9 mouse cellular contexts compared by ENCODE assay signal in genomic region chr9:100506652-100507051, GRCm38 (mm10). TPM values are rescaled to one million over a fixed set of nuclear protein-coding genes. Genes with fewer than 3 reads are reported as not detected.
DNase-seq lines count a peak whose midpoint lies in the region; ATAC-seq lines count a peak whose summit lies in the region.
"Had no signal": no experiment of that assay in that cellular context is flagged by ENCODE, and none has a peak within 500 bp of the region (broad histone marks: within the 10 kb centered on the region; RNA-seq: fewer than 3 reads in every experiment).

No protein-coding gene starts in this region.

- ATAC-seq in lung, embryonic 16.5 days (ENCODE audit: low read depth), result peak; percentile 51; the same call in 1 of the 2 replicates
- ATAC-seq in hindbrain, embryonic 14.5 days (ENCODE audit: low FRiP score), result no peak

- no peak overlapping the region for H3K27ac ChIP-seq in lung, embryonic 16.5 days (ENCODE audit: low read length)
- no peak overlapping the region for H3K27ac ChIP-seq in hindbrain, embryonic 14.5 days
- H3K27ac ChIP-seq: hindbrain, embryonic 12.5 days had no signal

- no peaks in the 10 kb centered on the region for H3K9me3 ChIP-seq in lung, embryonic 16.5 days (ENCODE audit: control insufficient read depth, low read length)
- H3K9me3 ChIP-seq in hindbrain, embryonic 14.5 days (ENCODE audit: control insufficient read depth, low read length), result no peaks in the 10 kb centered on the region
- H3K9me3 ChIP-seq: hindbrain, embryonic 12.5 days had no signal

- WGBS in lung, embryonic 16.5 days, result 25% methylated on average over 2 of the region's 2 CpGs
- 75% methylated on average over 2 of the region's 2 CpGs for WGBS in hindbrain, embryonic 14.5 days

- no peak overlapping the region for H3K4me2 ChIP-seq in lung, embryonic 16.5 days (ENCODE audit: low read depth, low read length)
- H3K4me2 ChIP-seq in hindbrain, embryonic 14.5 days (replicated peaks), result no peak overlapping the region
- H3K4me2 ChIP-seq: hindbrain, embryonic 12.5 days had no signal

- DNase-seq in 3T3-L1 (ENCODE audit: low read depth, low spot score) (peak; percentile 21), adipocyte (ENCODE audit: low spot score) (peak; percentile 88)
- DNase-seq in heart, postnatal 14 days, result peak; percentile 62 to 77
- DNase-seq in thymus, postnatal 14 days, result no peak
- DNase-seq in hindbrain, embryonic 14.5 days (ENCODE audit: low spot score), result no peak
- DNase-seq in T-cell, adult 2 months (ENCODE audit: low spot score), result no peak
- DNase-seq: retina, postnatal 1 day had no signal

- no peaks in the 10 kb centered on the region for H3K27me3 ChIP-seq in lung, embryonic 16.5 days (ENCODE audit: control insufficient read depth, insufficient read depth, low read depth, low read length)
- H3K27me3 ChIP-seq in hindbrain, embryonic 14.5 days (ENCODE audit: control insufficient read depth, insufficient read depth, low read length), result no peaks in the 10 kb centered on the region
- H3K27me3 ChIP-seq: hindbrain, embryonic 12.5 days had no signal

- no peak overlapping the region for H3K4me3 ChIP-seq in lung, embryonic 16.5 days (ENCODE audit: low read length)
- no peak overlapping the region for H3K4me3 ChIP-seq in hindbrain, embryonic 14.5 days (replicated peaks; ENCODE audit: low read length)
- H3K4me3 ChIP-seq: hindbrain, embryonic 12.5 days had no signal

- H3K36me3 ChIP-seq in lung, embryonic 16.5 days (ENCODE audit: control insufficient read depth, insufficient read depth, low read length), result no peaks in the 10 kb centered on the region; the same call in 1 of the 2 replicates
- H3K36me3 ChIP-seq in hindbrain, embryonic 14.5 days (replicated peaks; ENCODE audit: control insufficient read depth, insufficient read depth), result no peaks in the 10 kb centered on the region
- H3K36me3 ChIP-seq: hindbrain, embryonic 12.5 days had no signal

- intact Hi-C loops in heart, postnatal 14 days (cut with DNase I), result loop anchor here (5.0 kb wide), 1 partner anchor 41 kb away; the partner anchor contains the start of gene Nck1

- no peak overlapping the region for H3K9ac ChIP-seq in lung, embryonic 16.5 days (ENCODE audit: low read length)
- H3K9ac ChIP-seq in hindbrain, embryonic 14.5 days, result no peak overlapping the region
- H3K9ac ChIP-seq: hindbrain, embryonic 12.5 days had no signal

- no peaks in the 10 kb centered on the region for H3K4me1 ChIP-seq in lung, embryonic 16.5 days (replicated peaks; ENCODE audit: control insufficient read depth, insufficient read depth, low read length)
- H3K4me1 ChIP-seq in hindbrain, embryonic 14.5 days (replicated peaks; ENCODE audit: control insufficient read depth, insufficient read depth, low read length), result no peaks in the 10 kb centered on the region
- H3K4me1 ChIP-seq: hindbrain, embryonic 12.5 days had no signal

RNA-seq across cellular contexts. Expression of gene Il20rb, which starts 20.1 kb away (rescaled TPM):
- total RNA-seq in heart, postnatal 14 days (2021), result 1 to 10 TPM; 1.2 to 1.6 TPM
- 1.5 TPM in 2 replicates for polyA plus RNA-seq in lung, embryonic 16.5 days (2015; fragmentation: Nextera tagmentation; extraction: Ambion mirVana)
- polyA plus RNA-seq in hindbrain, embryonic 14.5 days (2014; fragmentation: Nextera tagmentation; extraction: Ambion mirVana), result 0.29 and 0.57 TPM in 2 replicates

RNA-seq across cellular contexts. Expression of gene Nck1, which starts 39.3 kb away (rescaled TPM):
- 10 to 100 TPM; 49.8 to 56.2 TPM for total RNA-seq in heart, postnatal 14 days (2021)
- polyA plus RNA-seq in lung, embryonic 16.5 days (2015; fragmentation: Nextera tagmentation; extraction: Ambion mirVana), result 87.8 and 88.3 TPM in 2 replicates
- 59.6 and 66.2 TPM in 2 replicates for polyA plus RNA-seq in hindbrain, embryonic 14.5 days (2014; fragmentation: Nextera tagmentation; extraction: Ambion mirVana)

Comparison
In these comparisons a context has a peak if more than half of its experiments do, and no peak if none do; other contexts are left out.
1. DNase-seq: peak in 3T3-L1 (single experiment), adipocyte (single experiment) and heart, postnatal 14 days (2 of 2); none in thymus, postnatal 14 days (single experiment), hindbrain, embryonic 14.5 days (single experiment) and T-cell, adult 2 months (single experiment).